Mouse (Mus musculus) heart, embryonic 15.5 days (tissue): ENCODE measurements around the gene Lyl1. TPM values are rescaled to one million over a fixed set of nuclear protein-coding genes. Genes with fewer than 3 reads are reported as not detected.

Experiments used
- ATAC-seq: fragments of 200-750 bp; cut with Nextera tagmentation; replicated peaks from 2 replicates; pipeline ENCODE4 v1.8.0; 2017; ENCODE audit warnings: low read depth, moderate TSS enrichment; ENCODE audit not compliant: insufficient number of reproducible peaks, insufficient read depth, low FRiP score
- H3K27ac ChIP-seq: fragments of 300-500 bp; sonication (generic); 2 replicates; pipeline ENCODE4 v1.5.1; 2015; ENCODE audit warnings: mild to moderate bottlenecking, inconsistent platforms
- H3K27me3 ChIP-seq: fragments of 300-500 bp; sonication (generic); 2 replicates; pipeline ENCODE4 v1.6.1; 2015; ENCODE audit warnings: inconsistent platforms
- H3K36me3 ChIP-seq: fragments of 300-500 bp; sonication (generic); 2 replicates; pipeline ENCODE4 v1.6.1; 2015; ENCODE audit warnings: mild to moderate bottlenecking, inconsistent platforms
- H3K4me1 ChIP-seq: fragments of 300-500 bp; sonication (generic); replicated peaks from 2 replicates; pipeline ENCODE4 v1.6.1; 2015; ENCODE audit warnings: inconsistent platforms
- H3K4me2 ChIP-seq: fragments of 300-500 bp; sonication (generic); 2 replicates; pipeline ENCODE4 v1.6.1; 2015; ENCODE audit warnings: inconsistent platforms, mild to moderate bottlenecking, moderate library complexity
- H3K4me3 ChIP-seq: fragments of 300-500 bp; sonication (generic); 2 replicates; pipeline ENCODE4 v1.5.1; 2015; ENCODE audit warnings: mild to moderate bottlenecking, inconsistent platforms
- H3K9ac ChIP-seq: fragments of 300-500 bp; sonication (generic); 2 replicates; pipeline ENCODE4 v1.6.1; 2015; ENCODE audit warnings: mild to moderate bottlenecking, inconsistent platforms
- H3K9me3 ChIP-seq: fragments of 300-500 bp; sonication (generic); replicated peaks from 2 replicates; pipeline ENCODE4 v1.6.1; 2016; ENCODE audit warnings: inconsistent platforms
- WGBS: fragments of 180-500 bp; shearing (Covaris S2); methylation state at CpG from one replicate; pipeline ENCODE4 v1.1.7; 2015; ENCODE audit warnings: mixed read lengths; 5-methylcytosine and 5-hydroxymethylcytosine counted together
- polyA plus RNA-seq: library from polyadenylated mRNA; unstranded; fragments of >200 nt; fragmentation: Nextera tagmentation; extraction: Ambion mirVana; gene quantifications from 2 replicates; pipeline ENCODE4 v1.2.1, GENCODE M21; 2015

Lyl1 gene
- polyA plus RNA-seq, 1 experiment from 2014 or later: 9.2 TPM

DNA sequence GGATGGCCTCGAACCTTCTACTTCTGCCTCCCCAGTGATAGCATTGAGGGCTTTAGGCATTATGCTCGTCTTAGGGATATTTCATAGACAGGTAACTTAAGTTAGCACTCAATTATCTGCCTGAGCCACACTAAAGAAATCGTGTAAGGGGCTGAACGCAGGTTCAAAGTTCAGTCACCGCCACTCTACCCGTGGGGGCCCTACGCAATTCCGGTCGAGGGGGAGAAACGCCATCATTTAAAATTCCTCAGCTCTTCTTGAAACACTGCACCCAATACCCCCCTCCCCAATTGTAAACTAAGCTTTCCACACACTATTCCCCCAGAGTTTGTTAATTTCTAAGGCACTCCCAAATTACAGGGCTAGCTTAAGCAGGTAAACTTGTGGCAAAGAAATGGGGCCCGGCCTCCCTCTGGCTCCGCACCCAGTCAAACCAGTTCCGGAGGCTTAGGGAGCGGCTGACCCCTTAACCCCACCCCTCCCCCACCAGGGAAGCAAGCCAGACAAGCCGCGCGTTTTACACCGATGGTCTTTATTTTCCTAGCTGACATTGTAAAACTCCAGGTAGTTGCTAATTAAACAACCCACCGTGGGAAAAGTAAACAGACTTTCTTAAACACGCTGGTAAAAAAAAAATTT is 40.3 kb upstream of the Lyl1 start:
- Histone ChIP-seq H3K27me3 (no peaks in the 10 kb centered on the region), H3K9me3 (no peaks in the 10 kb centered on the region), H3K27ac (peak overlapping the region; percentile 97), H3K36me3 (no peaks in the 10 kb centered on the region), H3K9ac (peak overlapping the region; percentile 84), H3K4me3 (peak overlapping the region; percentile 78), H3K4me1 (peaks cover 42% of the 10 kb centered on the region), H3K4me2 (peak overlapping the region; percentile 72)
- WGBS: 2% methylated on average over 20 of the region's 20 CpGs
- no peak for ATAC-seq

DNA sequence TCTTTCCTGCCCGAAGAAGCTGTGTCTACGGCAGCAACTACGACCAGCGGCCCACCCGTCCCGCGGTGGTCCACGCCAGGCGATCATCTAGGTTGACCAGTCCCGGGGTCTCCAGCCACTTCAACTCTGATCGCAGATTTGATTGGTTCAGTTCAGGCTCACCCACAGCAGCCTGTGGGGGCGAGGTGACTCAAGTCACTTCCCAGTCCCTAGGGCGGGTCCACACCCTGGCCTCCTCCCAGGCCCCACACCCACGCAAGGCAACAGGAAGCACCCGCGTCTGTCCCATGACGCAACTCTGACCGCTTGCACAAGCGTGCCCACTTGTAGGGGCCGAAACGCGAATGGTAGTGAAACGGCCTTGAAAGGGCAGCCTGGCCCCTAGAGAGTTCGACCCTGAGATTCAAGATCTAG is 39.8 kb upstream of the Lyl1 start:
- Histone ChIP-seq H3K36me3 (no peaks in the 10 kb centered on the region), H3K27me3 (no peaks in the 10 kb centered on the region), H3K27ac (peak overlapping the region; percentile 97), H3K9ac (peak overlapping the region; percentile 84), H3K4me3 (peak overlapping the region; percentile 78), H3K4me1 (peaks cover 40% of the 10 kb centered on the region), H3K9me3 (no peaks in the 10 kb centered on the region), H3K4me2 (peak overlapping the region; percentile 72)
- peak; percentile 32; the same call in 1 of the 2 replicates for ATAC-seq
- WGBS: under 1% methylated on average over 24 of the region's 24 CpGs

DNA sequence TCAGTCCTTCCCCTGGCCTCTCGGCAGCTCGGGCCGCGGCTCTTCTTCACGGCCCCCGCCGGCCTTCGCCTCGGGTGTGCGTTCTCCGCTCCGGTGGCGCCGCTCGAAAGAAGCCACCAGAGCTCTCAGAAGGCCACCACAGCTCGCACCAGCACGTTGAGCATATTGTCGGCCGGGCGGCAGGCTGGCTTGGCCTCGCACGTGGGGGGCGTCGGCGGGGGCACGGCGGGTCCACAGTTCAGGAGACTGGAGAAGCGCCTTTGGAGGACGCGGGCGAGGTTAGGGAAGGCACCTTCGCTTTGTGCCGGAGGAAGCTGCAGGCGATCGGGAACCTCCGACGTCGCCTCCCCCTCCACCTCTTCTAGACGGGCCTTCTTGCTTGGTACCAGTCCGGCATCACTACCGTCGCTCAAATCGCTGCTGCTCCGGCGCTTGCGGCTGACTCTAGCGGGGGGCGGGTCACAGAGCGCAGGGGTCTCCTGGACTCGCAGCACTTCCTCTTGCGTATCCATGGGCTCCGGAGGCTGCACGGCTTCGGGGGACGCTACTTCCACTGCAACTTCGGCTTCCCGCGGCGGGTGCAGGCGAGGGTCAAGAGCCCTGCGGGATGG is 39.2 kb upstream of the Lyl1 start:
- H3K4me3 ChIP-seq: peak overlapping the region; percentile 78
- peak overlapping the region; percentile 72 for H3K4me2 ChIP-seq
- H3K9me3 ChIP-seq: no peaks in the 10 kb centered on the region
- H3K36me3 ChIP-seq: no peaks in the 10 kb centered on the region
- peaks cover 34% of the 10 kb centered on the region for H3K4me1 ChIP-seq
- peak; percentile 7 for ATAC-seq
- no peaks in the 10 kb centered on the region for H3K27me3 ChIP-seq
- under 1% methylated on average over 61 of the region's 61 CpGs for WGBS
- H3K9ac ChIP-seq: peak overlapping the region; percentile 84
- peak overlapping the region; percentile 97 for H3K27ac ChIP-seq

DNA sequence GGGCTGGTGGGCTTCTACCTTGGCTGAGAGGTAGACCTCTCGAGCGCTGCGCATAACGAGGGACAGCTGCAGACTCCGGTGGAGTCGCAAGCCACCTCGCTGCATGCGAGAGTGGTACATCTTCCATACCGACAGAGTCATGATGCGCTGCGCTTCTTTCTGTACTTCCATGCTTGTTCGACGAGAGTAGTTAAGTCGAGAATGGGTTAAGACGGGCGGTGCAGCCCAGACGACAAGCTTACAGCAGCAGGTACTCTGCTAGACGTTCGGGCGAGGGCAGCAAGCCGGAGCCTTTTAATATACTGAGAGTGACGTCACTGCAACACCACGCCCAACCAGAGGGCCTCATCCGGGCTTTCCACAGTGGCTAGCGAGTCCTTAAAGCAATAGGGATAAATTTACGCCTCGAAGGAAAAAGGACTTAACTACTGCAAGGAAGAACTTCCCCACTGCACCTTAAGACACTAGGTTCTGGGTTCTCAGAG is 38.6 kb upstream of the Lyl1 start, which contains the start of gene Ier2:
Gene Ier2 (minus strand): TSS at position 272 of the 485 bp plus-strand sequence.
- H3K4me3 ChIP-seq: peak within 1 kb of the TSS; percentile 78
- peak within 1 kb of the TSS; percentile 84 for H3K9ac ChIP-seq
- H3K36me3 ChIP-seq: no peaks in the 10 kb centered on the region
- H3K4me2 ChIP-seq: peak within 1 kb of the TSS; percentile 72
- peak; percentile 77 for ATAC-seq
- peak within 1 kb of the TSS; percentile 97 for H3K27ac ChIP-seq
- H3K27me3 ChIP-seq: no peaks in the 10 kb centered on the region
- H3K4me1 ChIP-seq: peaks cover 32% of the 10 kb centered on the region
- under 1% methylated on average over 27 of the region's 27 CpGs for WGBS
- no peaks in the 10 kb centered on the region for H3K9me3 ChIP-seq

DNA sequence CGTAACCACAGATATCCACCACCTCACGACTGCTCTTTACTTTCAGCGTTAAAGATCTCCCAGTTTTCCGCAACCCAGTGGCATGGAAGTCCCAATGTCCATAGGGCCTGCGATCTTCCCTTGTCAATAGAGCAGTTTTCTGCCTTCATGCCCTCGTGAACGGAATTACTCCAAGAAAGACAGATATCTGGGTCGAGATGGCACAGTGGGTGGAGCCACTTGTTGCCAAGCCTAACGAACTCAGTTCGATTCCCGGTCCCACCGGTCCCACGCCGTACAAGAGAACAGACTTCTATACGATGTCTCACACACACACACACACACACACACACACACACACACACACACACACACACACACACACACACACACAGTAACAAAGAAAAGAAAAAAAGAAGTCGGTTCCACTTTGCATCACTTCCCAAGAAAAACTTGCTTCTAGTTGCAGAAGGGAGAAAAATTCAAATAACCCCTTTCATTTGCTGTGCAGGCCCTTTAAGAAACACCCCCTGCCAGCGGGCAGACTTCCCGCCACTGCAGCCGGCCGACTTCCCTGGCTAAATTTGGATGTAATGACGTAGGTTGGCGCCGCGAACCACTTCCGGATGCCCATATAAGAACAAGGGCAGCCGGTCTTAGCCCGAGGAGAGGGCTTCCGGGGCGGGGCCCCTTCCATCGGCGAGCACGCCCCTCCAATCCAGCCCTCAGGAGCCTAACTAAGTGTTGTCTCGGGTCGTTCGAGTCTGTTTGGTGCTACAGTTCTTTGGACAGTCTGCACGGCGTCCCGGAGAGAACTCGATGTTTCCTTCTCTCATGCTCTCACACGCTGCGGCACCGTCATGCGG is 37.6 kb upstream of the Lyl1 start:
- Histone ChIP-seq H3K27ac (peak overlapping the region; percentile 97), H3K36me3 (no peaks in the 10 kb centered on the region), H3K4me2 (peak overlapping the region; percentile 72), H3K9me3 (no peaks in the 10 kb centered on the region), H3K9ac (peak overlapping the region; percentile 84), H3K4me1 (peaks cover 32% of the 10 kb centered on the region), H3K4me3 (peak overlapping the region; percentile 78), H3K27me3 (no peaks in the 10 kb centered on the region)
- ATAC-seq: peak; percentile 77
- WGBS: 3% methylated on average over 43 of the region's 43 CpGs

DNA sequence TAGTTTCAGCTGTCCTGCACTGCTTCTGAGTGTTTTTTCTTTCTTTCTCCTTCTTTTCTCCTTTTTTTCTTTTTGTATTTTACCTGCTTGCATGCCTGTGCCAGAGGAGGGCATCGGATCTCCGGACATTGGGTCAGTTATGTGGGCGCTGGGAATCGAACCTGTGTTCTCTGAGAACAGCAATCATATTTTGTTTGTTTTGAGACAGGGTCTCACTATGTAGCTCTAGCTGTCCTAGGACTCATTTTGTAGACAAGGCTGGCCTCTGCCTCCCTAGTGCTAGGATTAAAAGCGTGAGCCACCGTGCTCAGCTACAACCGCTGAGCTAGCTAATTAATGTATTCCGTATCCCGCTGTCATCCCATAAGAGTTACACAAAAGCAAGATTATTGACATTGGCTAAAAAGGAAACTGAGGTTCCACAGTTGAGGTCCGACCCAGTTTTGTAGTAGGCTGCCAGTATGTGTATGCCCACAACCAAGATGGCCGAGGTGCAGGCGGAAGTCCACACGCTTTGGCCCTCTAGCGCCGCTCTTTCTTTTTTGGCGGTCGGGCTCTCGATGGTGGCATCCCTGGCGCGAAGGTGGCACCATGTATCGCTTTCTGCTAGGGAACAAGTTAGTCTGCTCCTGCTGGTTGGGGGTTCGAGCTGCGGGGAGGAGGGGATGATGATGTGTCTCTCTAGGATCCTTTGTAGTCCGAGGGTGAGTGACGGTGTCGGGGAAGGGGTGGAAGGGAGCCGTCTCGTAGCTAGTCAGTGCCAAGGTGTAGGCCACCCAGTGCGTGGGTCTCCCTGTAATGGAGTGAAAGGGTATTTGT is 36.5 kb upstream of the Lyl1 start:
- Histone ChIP-seq H3K4me3 (peak overlapping the region; percentile 78), H3K9me3 (no peaks in the 10 kb centered on the region), H3K27me3 (no peaks in the 10 kb centered on the region), H3K36me3 (no peaks in the 10 kb centered on the region), H3K27ac (peak overlapping the region; percentile 97), H3K4me2 (peak overlapping the region; percentile 72), H3K4me1 (peaks cover 27% of the 10 kb centered on the region), H3K9ac (peak overlapping the region; percentile 70)
- WGBS: under 1% methylated on average over 29 of the region's 29 CpGs
- peak; percentile 37; the same call in 1 of the 2 replicates for ATAC-seq

DNA sequence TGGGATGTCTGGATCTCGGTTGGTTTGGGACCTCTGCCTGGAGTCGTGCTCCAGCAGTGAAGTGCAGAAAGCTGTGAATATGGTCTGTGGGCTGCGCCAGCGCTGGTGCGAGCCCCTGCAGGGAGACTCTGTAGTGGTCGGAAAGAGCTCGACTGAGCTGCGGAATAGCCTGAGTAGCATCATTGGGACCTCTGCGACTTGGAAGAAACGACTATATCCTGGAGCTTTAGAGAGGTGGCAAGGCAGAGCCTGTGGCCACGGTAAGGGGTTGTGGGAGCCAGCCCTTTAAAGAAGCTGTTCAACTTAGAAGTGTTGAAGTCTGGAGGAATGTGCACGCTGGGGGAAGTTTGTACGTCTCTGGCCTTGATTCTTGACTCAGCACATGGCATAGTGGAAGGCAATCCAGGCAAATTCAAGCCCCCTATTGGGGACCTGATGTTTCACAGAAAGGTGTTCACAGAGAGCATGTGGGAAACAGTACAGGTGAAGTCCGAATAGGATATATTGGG is 35.8 kb upstream of the Lyl1 start:
- Histone ChIP-seq H3K27me3 (no peaks in the 10 kb centered on the region), H3K9ac (peak overlapping the region; percentile 70), H3K9me3 (no peaks in the 10 kb centered on the region), H3K4me3 (peak overlapping the region; percentile 78), H3K27ac (peak overlapping the region; percentile 97), H3K4me1 (peaks cover 21% of the 10 kb centered on the region), H3K36me3 (no peaks in the 10 kb centered on the region), H3K4me2 (peak overlapping the region; percentile 72)
- under 1% methylated on average over 14 of the region's 14 CpGs for WGBS
- no peak for ATAC-seq

DNA sequence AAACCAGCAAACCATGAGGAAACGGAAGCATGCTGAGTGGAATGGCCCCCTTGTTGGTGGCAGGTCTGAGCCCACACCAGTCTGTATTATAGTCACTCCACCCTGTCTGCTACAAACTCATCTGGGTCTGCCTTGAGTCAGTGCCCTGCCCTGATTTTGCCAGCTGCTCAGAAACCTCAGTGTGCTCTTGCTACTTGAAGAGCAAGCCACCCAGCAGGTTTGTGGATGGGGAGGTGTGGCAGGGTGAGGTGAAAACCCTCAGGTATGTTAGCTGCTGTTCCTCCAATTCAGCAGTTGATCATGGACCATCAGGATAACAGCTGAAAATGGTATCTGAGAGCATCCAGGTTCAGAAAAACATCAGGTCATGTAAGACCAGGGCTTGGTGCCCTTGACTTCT is 33.2 kb upstream of the Lyl1 start:
- ATAC-seq: no peak
- Histone ChIP-seq H3K4me3 (no peak overlapping the region), H3K4me1 (peaks cover 15% of the 10 kb centered on the region), H3K4me2 (no peak overlapping the region), H3K27ac (no peak overlapping the region), H3K9ac (no peak overlapping the region), H3K9me3 (no peaks in the 10 kb centered on the region), H3K27me3 (no peaks in the 10 kb centered on the region), H3K36me3 (peaks cover 10% of the 10 kb centered on the region)
- 43% methylated on average over 1 of the region's 1 CpGs for WGBS

DNA sequence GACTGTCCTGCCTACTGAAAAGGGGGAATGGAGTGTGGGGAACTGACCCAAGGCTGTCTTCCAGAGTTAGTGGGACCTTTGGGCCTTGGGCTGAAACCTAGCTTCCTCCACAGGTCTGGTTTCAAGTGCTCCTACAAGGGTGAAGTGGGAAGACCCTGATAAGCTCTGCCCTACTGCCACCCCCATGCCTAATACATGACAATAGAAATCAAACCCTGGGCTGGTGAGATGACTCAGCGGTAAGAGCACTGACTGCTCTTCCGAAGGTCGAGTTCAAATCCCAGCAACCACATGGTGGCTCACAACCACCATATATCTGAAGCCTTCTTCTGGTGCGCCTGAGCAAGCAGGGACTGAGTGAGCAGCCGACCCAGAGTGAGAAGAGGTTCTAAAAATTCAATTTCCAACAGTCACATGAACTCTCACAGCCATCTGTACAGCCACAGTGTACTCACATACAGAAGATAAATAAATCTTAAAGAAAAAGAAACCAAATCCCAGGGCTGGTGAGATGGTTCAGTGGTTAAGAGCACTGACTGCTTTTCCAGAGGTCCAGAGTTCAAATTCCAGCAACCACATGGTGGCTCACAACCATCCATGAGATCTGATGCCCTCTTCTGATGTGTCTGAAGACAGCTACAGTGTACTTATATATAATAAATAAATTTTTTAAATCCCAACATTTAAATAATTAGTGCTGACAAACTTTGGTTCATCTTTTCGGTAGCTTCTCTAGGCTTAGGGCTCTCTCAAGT is 32.3 kb upstream of the Lyl1 start:
- no peak for ATAC-seq
- Histone ChIP-seq H3K36me3 (peaks cover 16% of the 10 kb centered on the region), H3K4me2 (no peak overlapping the region), H3K27me3 (no peaks in the 10 kb centered on the region), H3K9ac (no peak overlapping the region), H3K9me3 (no peaks in the 10 kb centered on the region), H3K27ac (no peak overlapping the region), H3K4me3 (no peak overlapping the region), H3K4me1 (peaks cover 11% of the 10 kb centered on the region; the same call in 1 of the 2 replicates)
- 77% methylated on average over 6 of the region's 6 CpGs for WGBS
